Comparison of ENCODE assay signal across 8 mouse cellular contexts in the genomic region with DNA sequence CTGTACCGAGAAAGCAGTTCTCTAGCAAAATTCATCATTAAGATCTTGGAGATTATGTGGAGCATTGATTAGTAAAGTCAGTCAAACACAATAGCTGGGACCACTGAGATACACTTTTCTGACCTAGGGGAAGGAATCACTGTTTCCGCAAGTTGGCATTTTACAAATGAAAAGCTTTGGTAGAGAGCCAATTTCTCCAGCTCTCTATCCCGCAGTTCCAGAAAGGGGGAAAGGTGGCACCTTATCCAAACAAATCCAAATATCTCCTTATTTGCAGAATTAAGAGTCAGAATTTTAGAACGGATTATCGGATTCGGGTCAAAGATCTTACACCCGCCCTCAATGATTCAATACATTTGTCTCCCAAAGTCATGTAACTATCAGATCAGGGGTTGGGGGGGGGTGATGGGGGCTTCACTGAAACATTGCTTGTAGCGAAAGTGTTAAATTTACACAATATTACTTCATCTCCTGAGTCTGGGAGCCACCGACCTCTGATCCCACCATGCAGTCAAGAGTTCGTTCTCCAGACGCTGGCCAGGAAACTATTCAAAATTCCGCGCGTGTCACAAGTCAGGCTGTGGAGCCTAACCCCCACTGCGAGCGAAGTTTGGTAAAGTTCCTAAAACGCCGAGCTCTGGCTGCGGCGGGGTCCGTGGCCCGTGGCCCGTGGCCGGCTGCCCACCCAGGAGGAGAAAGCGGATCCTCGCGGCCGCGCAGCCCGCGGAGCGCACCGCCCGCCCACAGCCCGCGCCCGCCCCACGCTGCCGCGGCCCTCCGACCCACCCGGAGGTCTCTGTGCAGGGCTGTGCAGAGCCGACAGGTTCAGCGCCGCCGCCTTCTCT. TPM values are rescaled to one million over a fixed set of nuclear protein-coding genes. Genes with fewer than 3 reads are reported as not detected.
DNase-seq lines count a peak whose midpoint lies in the region; ATAC-seq and TF ChIP-seq lines count a peak whose summit lies in the region.

No protein-coding gene starts in this region.

- peak overlapping the region; percentile 99 for H3K4me2 ChIP-seq in forebrain, postnatal 0 days (ENCODE audit: low read depth)
- H3K4me2 ChIP-seq in lung, embryonic 16.5 days (ENCODE audit: low read depth, low read length) = peak overlapping the region; percentile 81

- H3K4me3 ChIP-seq in gastrocnemius, adult 2 months = peak overlapping the region; percentile 87
- peak overlapping the region; percentile 87 for H3K4me3 ChIP-seq in E14TG2a.4 (replicated peaks; ENCODE audit: low read length)
- peak overlapping the region; percentile 72 for H3K4me3 ChIP-seq in forebrain, postnatal 0 days (ENCODE audit: low read depth, low read length)
- peak overlapping the region; percentile 70 for H3K4me3 ChIP-seq in lung, embryonic 16.5 days (ENCODE audit: low read length)

- H3K9ac ChIP-seq in forebrain, postnatal 0 days = peak overlapping the region; percentile 51
- peak overlapping the region; percentile 71 for H3K9ac ChIP-seq in lung, embryonic 16.5 days (ENCODE audit: low read length)

- H3K27me3 ChIP-seq in E14TG2a.4 (ENCODE audit: insufficient read depth, low read length) = peaks cover 19% of the 10 kb centered on the region
- peaks cover 3% of the 10 kb centered on the region; the same call in 1 of the 2 replicates for H3K27me3 ChIP-seq in forebrain, postnatal 0 days (ENCODE audit: insufficient read depth, low read length)
- no peaks in the 10 kb centered on the region for H3K27me3 ChIP-seq in lung, embryonic 16.5 days (ENCODE audit: control insufficient read depth, insufficient read depth, low read depth, low read length)

- peaks cover 36% of the 10 kb centered on the region for H3K4me1 ChIP-seq in E14TG2a.4 (replicated peaks; ENCODE audit: low read depth, low read length)
- peaks cover 10% of the 10 kb centered on the region; the same call in 1 of the 2 replicates for H3K4me1 ChIP-seq in forebrain, postnatal 0 days (ENCODE audit: insufficient read depth)
- H3K4me1 ChIP-seq in lung, embryonic 16.5 days (replicated peaks; ENCODE audit: control insufficient read depth, insufficient read depth, low read length) = peaks cover 6% of the 10 kb centered on the region; the same call in 1 of the 2 replicates

- H3K27ac ChIP-seq in gastrocnemius, adult 2 months = peak overlapping the region; percentile 82
- H3K27ac ChIP-seq in forebrain, postnatal 0 days (ENCODE audit: low read depth, low read length) = no peak overlapping the region
- no peak overlapping the region for H3K27ac ChIP-seq in lung, embryonic 16.5 days (ENCODE audit: low read length)

- intact Hi-C loops in gastrocnemius, adult 2 months (cut with DNase I) = no loop called here

- H3K9me3 ChIP-seq in E14TG2a.4 (ENCODE audit: low read length) = no peaks in the 10 kb centered on the region
- no peaks in the 10 kb centered on the region for H3K9me3 ChIP-seq in forebrain, postnatal 0 days (ENCODE audit: low read length)
- H3K9me3 ChIP-seq in lung, embryonic 16.5 days (ENCODE audit: control insufficient read depth, low read length) = no peaks in the 10 kb centered on the region

- TF ChIP-seq CTCF in gastrocnemius, adult 2 months (IDR thresholded peaks at IDR 0.05) = no peak
- TF ChIP-seq CTCF in E14TG2a.4 (conservative IDR thresholded peaks at IDR 0.05; ENCODE audit: low read length) = no peak
- TF ChIP-seq CTCF in forebrain, postnatal 0 days (IDR thresholded peaks at IDR 0.05; ENCODE audit: low read depth) = no peak

- no peak; the same call in 1 of the 2 replicates for ATAC-seq in forebrain, postnatal 0 days
- no peak; the same call in 1 of the 2 replicates for ATAC-seq in lung, embryonic 16.5 days (ENCODE audit: low read depth)
- ATAC-seq in megakaryocyte-erythroid progenitor cell, adult 5-6 weeks (replicated peaks; ENCODE audit: low FRiP score, low TSS enrichment, poor library complexity, severe bottlenecking) = no peak

- no peak for DNase-seq in gastrocnemius, adult 2 months
- DNase-seq in gastrocnemius, postnatal 25 days = no peak
- no peak for DNase-seq in forebrain, postnatal 0 days
- DNase-seq in cerebellum, adult 11 months = no peak
- DNase-seq in ovary, adult 18-20 months (ENCODE audit: low spot score) = no peak

- 4% methylated on average over 44 of the region's 46 CpGs for WGBS in forebrain, postnatal 0 days
- 4% methylated on average over 45 of the region's 46 CpGs for WGBS in lung, embryonic 16.5 days

- no peaks in the 10 kb centered on the region for H3K36me3 ChIP-seq in E14TG2a.4 (ENCODE audit: insufficient read depth, low read length)
- no peaks in the 10 kb centered on the region for H3K36me3 ChIP-seq in forebrain, postnatal 0 days (ENCODE audit: insufficient read depth)
- no peaks in the 10 kb centered on the region for H3K36me3 ChIP-seq in lung, embryonic 16.5 days (ENCODE audit: control insufficient read depth, insufficient read depth, low read length)

RNA-seq across cellular contexts. Expression of gene Depdc7, which starts 0.6 kb away (rescaled TPM):
- 1 to 10 TPM; 1.5 to 1.7 TPM for total RNA-seq in gastrocnemius, adult 2 months (2021)
- 1 to 10 TPM; 1.4 to 1.9 TPM for total RNA-seq in gastrocnemius, postnatal 25 days (2021)
- 0.90 and 1.3 TPM in 2 replicates for total RNA-seq in forebrain, postnatal 0 days (2014; rRNA removed)
- polyA plus RNA-seq in forebrain, postnatal 0 days (2015; fragmentation: Nextera tagmentation; extraction: Ambion mirVana) = 0.70 and 0.82 TPM in 2 replicates
- 7.5 and 8.0 TPM in 2 replicates for polyA plus RNA-seq in lung, embryonic 16.5 days (2015; fragmentation: Nextera tagmentation; extraction: Ambion mirVana)
- not detected in 2 replicates for total RNA-seq in megakaryocyte-erythroid progenitor cell, adult 5-6 weeks (2014; fragmentation: Nextera tagmentation)
- total RNA-seq in megakaryocyte-erythroid progenitor cell, adult 5-6 weeks (2017) = 0.84 TPM in 1 of 2 replicates, not detected in the other

RNA-seq across cellular contexts. Expression of gene Pin1rt1, which starts 25.9 kb away (rescaled TPM):
- total RNA-seq in gastrocnemius, adult 2 months (2021) = not detected
- not detected for total RNA-seq in gastrocnemius, postnatal 25 days (2021)
- total RNA-seq in forebrain, postnatal 0 days (2014; rRNA removed) = not detected in 2 replicates
- not detected in 2 replicates for polyA plus RNA-seq in forebrain, postnatal 0 days (2015; fragmentation: Nextera tagmentation; extraction: Ambion mirVana)
- polyA plus RNA-seq in lung, embryonic 16.5 days (2015; fragmentation: Nextera tagmentation; extraction: Ambion mirVana) = 0.18 and 0.21 TPM in 2 replicates
- not detected in 2 replicates for total RNA-seq in megakaryocyte-erythroid progenitor cell, adult 5-6 weeks (2014; fragmentation: Nextera tagmentation)
- total RNA-seq in megakaryocyte-erythroid progenitor cell, adult 5-6 weeks (2017) = not detected in 2 replicates

RNA-seq across cellular contexts. Expression of gene Tcp11l1, which starts 30.1 kb away (rescaled TPM):
- 1 to 10 TPM; 8.6 to 9.2 TPM for total RNA-seq in gastrocnemius, adult 2 months (2021)
- 1 to 10 TPM; 4.4 to 7.1 TPM for total RNA-seq in gastrocnemius, postnatal 25 days (2021)
- total RNA-seq in forebrain, postnatal 0 days (2014; rRNA removed) = 32.9 and 40.7 TPM in 2 replicates
- 54.1 and 57.5 TPM in 2 replicates for polyA plus RNA-seq in forebrain, postnatal 0 days (2015; fragmentation: Nextera tagmentation; extraction: Ambion mirVana)
- polyA plus RNA-seq in lung, embryonic 16.5 days (2015; fragmentation: Nextera tagmentation; extraction: Ambion mirVana) = 20.1 and 22.8 TPM in 2 replicates
- total RNA-seq in megakaryocyte-erythroid progenitor cell, adult 5-6 weeks (2014; fragmentation: Nextera tagmentation) = 2.3 and 3.0 TPM in 2 replicates
- 0.99 and 2.7 TPM in 2 replicates for total RNA-seq in megakaryocyte-erythroid progenitor cell, adult 5-6 weeks (2017)
